Mouse (Mus musculus): ENCODE results near the gene Pigb.

DNA sequence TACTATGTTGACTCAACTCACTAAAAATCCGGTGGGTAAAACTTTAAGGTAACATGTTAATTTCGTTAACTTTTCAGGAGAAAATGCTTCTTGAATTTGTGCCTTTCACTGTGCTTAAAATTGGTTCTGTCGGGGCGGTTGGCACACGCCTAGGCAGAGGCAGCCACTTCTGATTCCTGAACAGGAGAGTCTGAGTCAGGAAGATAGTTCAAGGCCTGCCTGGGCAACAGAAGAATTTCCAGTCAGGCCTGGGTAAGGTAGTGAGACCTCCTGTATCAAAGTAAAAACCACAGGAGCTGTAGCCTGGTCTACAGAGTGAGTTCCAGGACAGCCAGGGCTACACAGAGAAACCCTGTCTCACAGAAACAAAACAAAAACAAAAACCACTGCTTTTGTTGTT lies 47.6 kb downstream of the Pigb start:
- TF ChIP-seq CTCF (IDR thresholded peaks at IDR 0.05; ENCODE audit: borderline replicate concordance, control insufficient read depth, extremely low read depth, insufficient read depth, low read length, poor library complexity) (no peak), POLR2A (IDR thresholded peaks at IDR 0.05; ENCODE audit: control insufficient read depth, extremely low read depth, insufficient read depth, low read length, poor library complexity) (no peak)

Data from thymus, adult 2 months (tissue).